Mouse (Mus musculus): Measurements from ENCODE around the gene Ttll8. TPM values are rescaled to one million over a fixed set of nuclear protein-coding genes. Genes with fewer than 3 reads are reported as not detected.

Ttll8 gene
- polyA plus RNA-seq, 1 experiment from 2014 or later = not detected

DNA sequence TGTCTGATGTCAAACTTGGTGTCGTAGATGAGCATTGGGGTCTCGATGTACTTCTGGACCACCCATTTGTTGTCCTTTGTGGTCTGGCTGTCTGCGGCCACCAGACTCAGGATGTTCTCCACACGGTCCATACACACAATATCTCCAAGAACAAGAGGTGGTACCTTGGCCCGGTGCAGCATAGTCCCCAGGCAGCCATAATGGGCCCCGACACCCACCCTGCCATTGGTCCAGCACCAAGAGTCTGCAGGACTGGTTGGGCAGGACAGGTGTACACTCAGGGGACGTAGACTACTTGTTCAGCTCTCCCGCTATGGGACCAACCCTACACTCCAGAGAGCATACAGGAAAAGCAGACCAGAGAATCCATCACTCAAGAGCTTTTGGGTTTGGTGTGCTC is 37.1 kb downstream of the Ttll8 start:
- Histone ChIP-seq H3K4me3 (no peak overlapping the region), H3K4me1 (0 out of 2 replicates have a peak, but pooled peaks cover 3% of the 10 kb centered on the region), H3K36me3 (replicated peaks) (no peaks in the 10 kb centered on the region), H3K27me3 (replicated peaks; ENCODE audit: low read depth, poor library complexity, severe bottlenecking) (no peaks in the 10 kb centered on the region), H3K27ac (replicated peaks) (no peak overlapping the region), H3K9me3 (no peaks in the 10 kb centered on the region)
- no peak for DNase-seq (ENCODE audit: low spot score)
- WGBS = 94% methylated on average over 8 of the region's 8 CpGs

DNA sequence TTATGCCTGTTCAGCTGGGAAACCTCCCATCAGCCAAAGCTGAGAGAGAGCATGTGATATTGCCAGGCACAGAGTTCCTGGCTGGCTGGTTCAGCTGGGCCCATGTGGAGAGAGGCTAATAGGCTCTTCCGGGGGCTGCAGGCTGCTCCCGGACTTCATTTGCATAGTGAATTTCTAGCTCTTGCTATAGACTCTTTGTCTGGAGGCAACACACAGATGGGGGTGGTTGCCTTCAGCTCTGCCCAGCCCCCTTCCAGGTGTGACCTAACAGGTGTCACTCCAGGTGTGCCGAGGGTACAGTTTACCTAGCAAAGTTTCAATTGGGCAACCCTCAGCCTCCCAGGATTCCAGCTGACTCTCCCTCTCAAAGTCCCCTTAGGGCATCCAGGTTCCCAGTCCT is 37.9 kb downstream of the Ttll8 start:
- 45% methylated on average over 3 of the region's 3 CpGs for WGBS
- Histone ChIP-seq H3K9me3 (no peaks in the 10 kb centered on the region), H3K36me3 (replicated peaks) (no peaks in the 10 kb centered on the region), H3K27me3 (replicated peaks; ENCODE audit: low read depth, poor library complexity, severe bottlenecking) (no peaks in the 10 kb centered on the region), H3K4me1 (0 out of 2 replicates have a peak, but pooled peaks cover 3% of the 10 kb centered on the region), H3K27ac (replicated peaks) (no peak overlapping the region), H3K4me3 (no peak overlapping the region)
- no peak for DNase-seq (ENCODE audit: low spot score)

GRCm38 (mm10) chr15:88915046-88915445 is 39.2 kb downstream of the Ttll8 start:
- Histone ChIP-seq H3K9me3 (no peaks in the 10 kb centered on the region), H3K4me3 (no peak overlapping the region), H3K4me1 (0 out of 2 replicates have a peak, but pooled peaks cover 3% of the 10 kb centered on the region), H3K27me3 (replicated peaks; ENCODE audit: low read depth, poor library complexity, severe bottlenecking) (no peaks in the 10 kb centered on the region), H3K27ac (replicated peaks) (no peak overlapping the region), H3K36me3 (replicated peaks) (no peaks in the 10 kb centered on the region)
- WGBS = 90% methylated on average over 7 of the region's 7 CpGs
- no peak for DNase-seq (ENCODE audit: low spot score)

- no peaks in the 10 kb centered on the region for H3K4me1 ChIP-seq
- H3K27me3 ChIP-seq (replicated peaks; ENCODE audit: low read depth, poor library complexity, severe bottlenecking) = no peaks in the 10 kb centered on the region
- DNase-seq (ENCODE audit: low spot score) = no peak
- H3K27ac ChIP-seq (replicated peaks) = no peak overlapping the region
- no peaks in the 10 kb centered on the region for H3K9me3 ChIP-seq
- 67% methylated on average over 4 of the region's 4 CpGs for WGBS
- no peaks in the 10 kb centered on the region for H3K36me3 ChIP-seq (replicated peaks)
- H3K4me3 ChIP-seq = no peak overlapping the region
Observed at GRCm38 (mm10) chr15:88906347-88906746, 47.9 kb downstream of the Ttll8 start.

- H3K27ac ChIP-seq (replicated peaks) = no peak overlapping the region
- no peaks in the 10 kb centered on the region for H3K27me3 ChIP-seq (replicated peaks; ENCODE audit: low read depth, poor library complexity, severe bottlenecking)
- WGBS = 79% methylated on average over 14 of the region's 14 CpGs
- H3K36me3 ChIP-seq (replicated peaks) = no peaks in the 10 kb centered on the region
- no peaks in the 10 kb centered on the region for H3K9me3 ChIP-seq
- H3K4me1 ChIP-seq = no peaks in the 10 kb centered on the region
- no peak overlapping the region for H3K4me3 ChIP-seq
- no peak for DNase-seq (ENCODE audit: low spot score)
Observed at GRCm38 (mm10) chr15:88904056-88904811, 50.0 kb downstream of the Ttll8 start.

DNA sequence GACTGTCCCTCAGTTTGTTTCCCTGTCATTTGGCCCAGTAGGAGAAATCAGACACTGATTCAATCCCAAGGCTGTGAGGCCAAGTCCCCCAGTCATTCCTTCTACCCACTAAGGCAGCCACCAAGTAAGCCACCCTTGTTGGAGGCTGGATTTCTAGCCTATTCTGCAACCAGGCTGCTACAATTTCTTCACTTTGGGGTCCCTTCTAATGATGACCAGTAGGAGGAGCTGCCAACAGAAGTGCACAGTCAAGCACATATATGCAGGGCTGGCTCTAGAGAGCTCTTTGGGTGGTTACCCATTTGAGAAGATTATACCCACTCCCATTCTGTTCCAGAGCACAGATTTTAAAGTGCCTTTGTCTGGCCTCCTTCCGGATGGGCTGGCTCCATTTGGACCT is 51.1 kb downstream of the Ttll8 start:
- 92% methylated on average over 1 of the region's 1 CpGs for WGBS
- no peak overlapping the region for H3K4me3 ChIP-seq

DNA sequence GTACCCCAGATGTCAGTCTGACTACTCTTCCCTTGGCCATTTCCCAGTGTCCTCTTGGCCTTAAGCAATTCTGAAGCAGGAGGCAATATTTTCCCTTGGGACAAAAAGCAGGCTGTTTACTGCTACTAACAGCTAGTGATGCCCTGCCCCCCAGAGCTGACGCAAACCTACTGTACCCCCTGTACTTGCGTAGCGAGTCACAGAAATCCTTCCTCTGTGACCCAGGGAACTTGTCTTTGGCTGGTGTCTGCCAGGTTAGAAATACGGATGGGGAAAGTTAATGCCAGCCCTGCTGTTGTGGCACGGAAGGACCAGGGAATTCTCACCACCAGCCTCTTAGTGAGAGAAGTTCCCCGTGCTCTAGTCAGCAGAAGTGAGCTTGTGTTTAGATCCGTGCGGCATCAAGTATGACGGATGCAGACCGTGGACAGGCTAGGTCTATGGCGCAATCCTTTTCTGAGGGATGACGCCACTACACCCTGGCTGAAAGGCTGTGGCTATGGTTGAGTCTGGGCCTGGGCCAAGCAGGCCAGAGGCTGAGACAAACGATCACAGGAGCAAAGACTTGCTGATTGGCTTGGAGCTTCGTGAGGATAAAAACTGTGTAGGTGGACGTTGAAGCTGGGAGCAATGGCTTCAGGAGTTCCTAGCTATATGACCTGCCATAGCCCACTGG is 51.9 kb downstream of the Ttll8 start:
- Histone ChIP-seq H3K27ac (replicated peaks) (no peak overlapping the region), H3K4me3 (no peak overlapping the region), H3K4me1 (no peaks in the 10 kb centered on the region), H3K36me3 (replicated peaks) (no peaks in the 10 kb centered on the region), H3K27me3 (replicated peaks; ENCODE audit: low read depth, poor library complexity, severe bottlenecking) (no peaks in the 10 kb centered on the region), H3K9me3 (no peaks in the 10 kb centered on the region)
- DNase-seq (ENCODE audit: low spot score) = no peak
- WGBS = 89% methylated on average over 15 of the region's 15 CpGs

More for the DNA sequence above, 51.1 kb downstream of the Ttll8 start:
- H3K4me1 ChIP-seq = no peaks in the 10 kb centered on the region
- no peaks in the 10 kb centered on the region for H3K27me3 ChIP-seq (replicated peaks; ENCODE audit: low read depth, poor library complexity, severe bottlenecking)
- no peaks in the 10 kb centered on the region for H3K9me3 ChIP-seq
- H3K36me3 ChIP-seq (replicated peaks) = no peaks in the 10 kb centered on the region
- no peak for DNase-seq (ENCODE audit: low spot score)
- H3K27ac ChIP-seq (replicated peaks) = no peak overlapping the region

DNA sequence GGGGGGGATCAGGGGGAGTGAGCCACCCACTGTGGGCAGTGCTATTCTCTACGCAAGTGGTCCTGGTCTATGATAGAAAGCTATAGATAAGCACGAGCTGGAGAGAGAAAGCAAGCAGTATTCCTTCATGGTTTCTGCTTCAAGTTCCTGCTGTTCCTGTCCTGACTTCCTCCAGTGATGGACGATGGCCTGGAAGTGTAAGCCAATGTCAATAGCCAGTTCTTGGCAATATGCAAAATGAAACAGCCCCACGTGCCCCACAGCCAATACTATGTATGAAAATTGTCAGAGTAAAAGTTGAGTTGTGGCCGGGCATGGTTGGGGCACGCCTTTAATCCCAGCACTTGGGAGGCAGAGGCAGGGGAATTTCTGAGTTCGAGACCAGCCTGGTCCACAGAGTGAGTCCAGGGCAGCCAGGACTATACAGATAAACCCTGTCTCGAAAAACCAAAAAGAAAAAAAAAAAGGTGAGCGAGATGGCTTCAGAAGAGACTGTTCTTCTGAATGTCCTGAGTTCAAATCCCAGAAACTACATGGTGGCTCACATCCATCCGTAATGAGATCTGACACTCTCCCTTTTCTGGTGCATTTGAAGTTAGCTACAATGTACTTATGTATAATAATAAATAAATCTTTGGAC is 57.8 kb downstream of the Ttll8 start:
- Histone ChIP-seq H3K27me3 (replicated peaks; ENCODE audit: low read depth, poor library complexity, severe bottlenecking) (peaks cover 18% of the 10 kb centered on the region), H3K36me3 (replicated peaks) (no peaks in the 10 kb centered on the region), H3K4me1 (peaks cover 4% of the 10 kb centered on the region), H3K9me3 (no peaks in the 10 kb centered on the region), H3K27ac (replicated peaks) (no peak overlapping the region), H3K4me3 (no peak overlapping the region)
- 90% methylated on average over 10 of the region's 10 CpGs for WGBS
- no peak for DNase-seq (ENCODE audit: low spot score)

DNA sequence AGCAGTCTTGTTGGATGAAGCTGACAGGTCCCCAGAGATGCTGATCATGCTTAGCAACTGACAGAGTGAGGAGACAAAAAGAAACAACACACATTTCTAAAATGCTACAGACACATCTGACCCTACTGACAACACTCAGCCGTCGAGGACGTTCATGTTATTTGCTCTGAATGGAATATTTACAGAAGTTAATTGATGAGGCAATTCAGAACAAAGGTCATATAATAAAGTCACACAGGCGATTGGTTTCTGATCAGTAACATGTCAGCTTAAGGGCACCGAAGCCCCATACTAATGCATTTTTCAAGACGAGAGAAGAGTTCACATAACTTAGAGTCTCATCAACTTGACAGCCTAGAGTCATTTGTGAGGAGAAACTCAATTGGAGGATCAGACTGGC is 58.3 kb downstream of the Ttll8 start:
- whole genome bisulfite sequencing = 88% methylated on average over 6 of the region's 6 CpGs
- H3K9me3 ChIP-seq = no peaks in the 10 kb centered on the region
- peaks cover 10% of the 10 kb centered on the region for H3K4me1 ChIP-seq
- no peaks in the 10 kb centered on the region for H3K36me3 ChIP-seq (replicated peaks)
- DNase-seq (ENCODE audit: low spot score) = no peak
- H3K4me3 ChIP-seq = no peak overlapping the region
- H3K27ac ChIP-seq (replicated peaks) = no peak overlapping the region
- H3K27me3 ChIP-seq (replicated peaks; ENCODE audit: low read depth, poor library complexity, severe bottlenecking) = peaks cover 22% of the 10 kb centered on the region

GRCm38 (mm10) chr15:88895119-88895518 is 59.1 kb downstream of the Ttll8 start:
- Histone ChIP-seq H3K4me3 (no peak overlapping the region), H3K27me3 (replicated peaks; ENCODE audit: low read depth, poor library complexity, severe bottlenecking) (peaks cover 30% of the 10 kb centered on the region), H3K4me1 (peaks cover 16% of the 10 kb centered on the region), H3K36me3 (replicated peaks) (no peaks in the 10 kb centered on the region), H3K27ac (replicated peaks) (no peak overlapping the region), H3K9me3 (no peaks in the 10 kb centered on the region)
- 68% methylated on average over 7 of the region's 7 CpGs for WGBS
- DNase-seq (ENCODE audit: low spot score) = no peak

GRCm38 (mm10) chr15:88892876-88893275 is 61.3 kb downstream of the Ttll8 start:
- Histone ChIP-seq H3K4me3 (no peak overlapping the region), H3K36me3 (replicated peaks) (no peaks in the 10 kb centered on the region), H3K27me3 (replicated peaks; ENCODE audit: low read depth, poor library complexity, severe bottlenecking) (peaks cover 46% of the 10 kb centered on the region), H3K27ac (replicated peaks) (no peak overlapping the region), H3K4me1 (peaks cover 19% of the 10 kb centered on the region), H3K9me3 (no peaks in the 10 kb centered on the region)
- 85% methylated on average over 5 of the region's 5 CpGs for WGBS
- no peak for DNase-seq (ENCODE audit: low spot score)

- DNase-seq (ENCODE audit: low spot score) = no peak
- Histone ChIP-seq H3K4me1 (peaks cover 19% of the 10 kb centered on the region), H3K27ac (replicated peaks) (no peak overlapping the region), H3K36me3 (replicated peaks) (no peaks in the 10 kb centered on the region), H3K4me3 (no peak overlapping the region), H3K27me3 (replicated peaks; ENCODE audit: low read depth, poor library complexity, severe bottlenecking) (peaks cover 48% of the 10 kb centered on the region), H3K9me3 (no peaks in the 10 kb centered on the region)
- WGBS = 89% methylated on average over 1 of the region's 1 CpGs
Observed at GRCm38 (mm10) chr15:88892252-88892651, 62.0 kb downstream of the Ttll8 start.

DNA sequence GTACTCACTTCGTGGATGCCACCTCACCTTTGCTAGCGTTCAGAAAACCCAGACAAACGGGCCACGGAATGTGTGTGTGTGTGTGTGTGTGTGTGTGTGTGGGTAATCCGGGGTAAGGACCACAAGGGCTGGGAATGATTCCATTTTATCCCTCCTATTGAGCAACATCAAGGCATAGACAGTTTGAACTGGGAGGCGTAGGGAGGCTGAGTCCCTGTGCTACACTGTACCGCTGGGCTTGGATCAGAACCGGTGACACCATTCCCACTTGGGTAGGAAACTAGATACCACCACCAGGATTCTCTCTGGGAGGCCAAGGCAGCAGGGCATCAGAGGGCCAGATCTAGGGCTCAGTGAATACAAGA is 62.6 kb downstream of the Ttll8 start:
- H3K4me1 ChIP-seq = peaks cover 19% of the 10 kb centered on the region
- H3K36me3 ChIP-seq (replicated peaks) = no peaks in the 10 kb centered on the region
- H3K27me3 ChIP-seq (replicated peaks; ENCODE audit: low read depth, poor library complexity, severe bottlenecking) = peaks cover 48% of the 10 kb centered on the region
- H3K9me3 ChIP-seq = no peaks in the 10 kb centered on the region
- DNase-seq (ENCODE audit: low spot score) = no peak
- H3K27ac ChIP-seq (replicated peaks) = no peak overlapping the region
- WGBS = 68% methylated on average over 8 of the region's 8 CpGs
- H3K4me3 ChIP-seq = peak overlapping the region; percentile 69
